Mouse (Mus musculus) MEL (cell line): Measurements from ENCODE around the gene Scd3.

Experiments used
- CTCF ChIP-seq, 3 experiments: IDR thresholded peaks in 2 of 3; conservative IDR thresholded peaks in 1 of 3; 2 replicates each; pipeline ENCODE4 v1.5.1; 2011 to 2012; ENCODE audit warnings: low read length in 3 of 3, low read depth in 2 of 3, mild to moderate bottlenecking in 2 of 3, improper control_type of control experiment in 1 of 3, inconsistent platforms in 1 of 3, mixed read lengths in 1 of 3, moderate library complexity in 1 of 3; ENCODE audit not compliant: control insufficient read depth in 1 of 3, insufficient read depth in 1 of 3, poor library complexity in 1 of 3, severe bottlenecking in 1 of 3
- ELF1 ChIP-seq: IDR thresholded peaks from 2 replicates; pipeline ENCODE4 v1.6.1; 2014; ENCODE audit warnings: low read depth, mild to moderate bottlenecking, inconsistent platforms, low read length, improper control_type of control experiment, moderate library complexity
- MAFK ChIP-seq: IDR thresholded peaks from 2 replicates; pipeline ENCODE4 v1.6.1; 2011; ENCODE audit warnings: low read depth, mild to moderate bottlenecking, low read length, improper control_type of control experiment, borderline replicate concordance
- MAX ChIP-seq: IDR thresholded peaks from 2 replicates; pipeline ENCODE4 v1.6.1; 2011; ENCODE audit warnings: low read length, improper control_type of control experiment
- NELFE ChIP-seq: IDR thresholded peaks from 2 replicates; pipeline ENCODE4 v1.6.1; 2011; ENCODE audit warnings: low read depth, low read length, improper control_type of control experiment
- POLR2A ChIP-seq, 2 experiments: IDR thresholded peaks; 2 replicates each; pipeline ENCODE4 v1.6.1; 2011 to 2012; ENCODE audit warnings: low read length in 2 of 2, mild to moderate bottlenecking in 2 of 2, control low read depth in 1 of 2, improper control_type of control experiment in 1 of 2, low read depth in 1 of 2, moderate library complexity in 1 of 2; ENCODE audit not compliant: control insufficient read depth in 1 of 2, insufficient read depth in 1 of 2, poor library complexity in 1 of 2
- POLR2AphosphoS5 ChIP-seq: IDR thresholded peaks from 2 replicates; pipeline ENCODE4 v1.6.1; 2012; ENCODE audit warnings: low read depth, borderline replicate concordance, mild to moderate bottlenecking, inconsistent platforms, low read length, moderate library complexity, mixed read lengths
- SIN3A ChIP-seq: IDR thresholded peaks from 2 replicates; pipeline ENCODE4 v1.6.1; 2012; ENCODE audit warnings: low read length, improper control_type of control experiment, inconsistent platforms
- TAL1 ChIP-seq: IDR thresholded peaks from 2 replicates; pipeline ENCODE4 v1.6.1; 2012; ENCODE audit warnings: mild to moderate bottlenecking, inconsistent platforms, low read length, moderate library complexity, mixed read lengths
- TBP ChIP-seq: IDR thresholded peaks from 2 replicates; pipeline ENCODE4 v1.8.0; 2011; ENCODE audit warnings: low read depth, low read length, improper control_type of control experiment
- ZMIZ1 ChIP-seq: IDR thresholded peaks from 2 replicates; pipeline ENCODE4 v1.6.1; 2012; ENCODE audit warnings: low read depth, mild to moderate bottlenecking, inconsistent platforms, low read length, improper control_type of control experiment, moderate library complexity
- ZNF384 ChIP-seq: IDR thresholded peaks from 2 replicates; pipeline ENCODE4 v1.6.1; 2012; ENCODE audit warnings: low read depth, mild to moderate bottlenecking, inconsistent platforms, low read length, improper control_type of control experiment

DNA sequence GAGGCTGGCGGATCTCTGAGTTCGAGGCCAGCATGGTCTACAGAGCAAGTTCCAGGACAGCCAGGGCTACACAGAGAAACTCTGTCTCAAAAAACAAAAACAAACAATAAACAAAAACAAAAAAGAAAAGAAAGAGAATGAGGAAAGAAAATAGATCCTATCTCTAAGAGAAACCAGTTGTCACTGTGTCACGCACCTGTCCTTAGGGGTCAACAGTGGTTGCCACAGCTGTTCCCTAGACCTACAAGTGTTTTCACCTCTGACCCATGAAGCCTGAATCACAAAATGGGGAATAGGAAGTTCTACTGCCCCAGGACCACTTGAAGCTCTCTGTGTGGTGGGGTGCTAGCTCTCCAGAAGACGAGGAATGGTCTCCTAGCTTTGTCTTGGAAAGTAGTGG, 71.4 kb downstream of the Scd3 start:
- no peak for TF ChIP-seq NELFE
- no peak for TF ChIP-seq POLR2A (IDR thresholded peaks at IDR 0.05; ENCODE audit: control insufficient read depth in 1 of 2, insufficient read depth in 1 of 2, low read depth in 1 of 2, low read length in 2 of 2, poor library complexity in 1 of 2)
- TF ChIP-seq SIN3A, result no peak
- TF ChIP-seq CTCF (IDR thresholded peaks at IDR 0.05 in 2 of 3, conservative IDR thresholded peaks at IDR 0.05 in 1 of 3; ENCODE audit: control insufficient read depth in 1 of 3, insufficient read depth in 1 of 3, low read depth in 2 of 3, low read length in 3 of 3, poor library complexity in 1 of 3, severe bottlenecking in 1 of 3), result no peak
- no peak for TF ChIP-seq TBP
- no peak for TF ChIP-seq MAX
- no peak for TF ChIP-seq ZMIZ1
- no peak for TF ChIP-seq ZNF384
- no peak for TF ChIP-seq TAL1
- no peak for TF ChIP-seq POLR2AphosphoS5
- no peak for TF ChIP-seq MAFK
- no peak for TF ChIP-seq ELF1
